Mouse (Mus musculus): ENCODE measurements at regions not wholly inside any gene's neighbourhood (a gene's known extent, or its start where the extent isn't known, plus 50 kb on each side); places are given as distances from the start of the nearest gene placed in this dataset.
"Not testable (repeated sequence)": the region's sequence is repeated elsewhere in the genome, so short reads cannot be mapped to it uniquely, and the experiment has no call there.

GRCm38 (mm10) chr10:111600251-111600620 lies 94.2 kb downstream of the Phlda1 start:
- Histone ChIP-seq H3K27me3 (ENCODE audit: control insufficient read depth, insufficient read depth, insufficient read length) (no peaks in the 10 kb centered on the region), H3K79me2 (ENCODE audit: control insufficient read depth, insufficient read depth) (no peaks in the 10 kb centered on the region), H3K4me3 (ENCODE audit: insufficient read depth, poor library complexity, severe bottlenecking) (no peak overlapping the region), H3ac (ENCODE audit: control insufficient read depth, insufficient read length, low read depth) (peak overlapping the region; percentile 20), H3K79me3 (ENCODE audit: low read depth) (no peaks in the 10 kb centered on the region), H3K36me3 (ENCODE audit: control insufficient read depth, insufficient read depth) (no peaks in the 10 kb centered on the region)
- TF ChIP-seq MYOD1 (IDR thresholded peaks at IDR 0.05; ENCODE audit: control insufficient read depth, insufficient read length, low read depth) (no peak), CTCF (IDR thresholded peaks at IDR 0.05; ENCODE audit: control insufficient read depth, insufficient read depth, insufficient read length) (no peak)

GRCm38 (mm10) chr10:111600677-111601099 lies 94.6 kb downstream of the Phlda1 start:
- Histone ChIP-seq H3K36me3 (ENCODE audit: control insufficient read depth, insufficient read depth) (no peaks in the 10 kb centered on the region), H3K4me3 (ENCODE audit: insufficient read depth, poor library complexity, severe bottlenecking) (no peak overlapping the region), H3K79me2 (ENCODE audit: control insufficient read depth, insufficient read depth) (no peaks in the 10 kb centered on the region), H3K79me3 (ENCODE audit: low read depth) (no peaks in the 10 kb centered on the region), H3K27me3 (ENCODE audit: control insufficient read depth, insufficient read depth, insufficient read length) (no peaks in the 10 kb centered on the region), H3ac (ENCODE audit: control insufficient read depth, insufficient read length, low read depth) (peak overlapping the region; percentile 4)
- peak; percentile 36 for TF ChIP-seq MYOD1 (IDR thresholded peaks at IDR 0.05; ENCODE audit: control insufficient read depth, insufficient read length, low read depth)
- no peak for TF ChIP-seq MYOG (IDR thresholded peaks at IDR 0.05; ENCODE audit: control insufficient read depth, extremely low read depth, insufficient read length)
- no peak for TF ChIP-seq USF1 (IDR thresholded peaks at IDR 0.05; ENCODE audit: low read depth)

- Histone ChIP-seq H3K79me3 (ENCODE audit: low read depth) (no peaks in the 10 kb centered on the region), H3ac (ENCODE audit: control insufficient read depth, insufficient read length, low read depth) (no peak overlapping the region), H3K27me3 (ENCODE audit: control insufficient read depth, insufficient read depth, insufficient read length) (no peaks in the 10 kb centered on the region), H3K36me3 (ENCODE audit: control insufficient read depth, insufficient read depth) (no peaks in the 10 kb centered on the region), H3K4me3 (ENCODE audit: insufficient read depth, poor library complexity, severe bottlenecking) (no peak overlapping the region), H3K79me2 (ENCODE audit: control insufficient read depth, insufficient read depth) (no peaks in the 10 kb centered on the region)
- TF ChIP-seq MYOD1 (IDR thresholded peaks at IDR 0.05; ENCODE audit: control insufficient read depth, insufficient read length, low read depth) (no peak), MYOG (IDR thresholded peaks at IDR 0.05; ENCODE audit: control insufficient read depth, extremely low read depth, insufficient read length) (no peak), CEBPB (IDR thresholded peaks at IDR 0.05; ENCODE audit: low read depth) (no peak), USF1 (IDR thresholded peaks at IDR 0.05; ENCODE audit: low read depth) (no peak), MAX (IDR thresholded peaks at IDR 0.05) (no peak), CTCF (IDR thresholded peaks at IDR 0.05; ENCODE audit: control insufficient read depth, insufficient read depth, insufficient read length) (no peak), FOSL1 (IDR thresholded peaks at IDR 0.05; ENCODE audit: insufficient read depth, low read length, poor library complexity, severe bottlenecking) (no peak)
Measured at GRCm38 (mm10) chr10:111603166-111603565, 97.1 kb downstream of the Phlda1 start.

- H3ac ChIP-seq (ENCODE audit: control insufficient read depth, insufficient read length, low read depth); H3K4me3 ChIP-seq (ENCODE audit: insufficient read depth, poor library complexity, severe bottlenecking); H3K79me2 ChIP-seq (ENCODE audit: control insufficient read depth, insufficient read depth); H3K79me3 ChIP-seq (ENCODE audit: low read depth); H3K36me3 ChIP-seq (ENCODE audit: control insufficient read depth, insufficient read depth); H3K27me3 ChIP-seq (ENCODE audit: control insufficient read depth, insufficient read depth, insufficient read length): not testable (repeated sequence)
Measured at GRCm38 (mm10) chr10:111607381-111607780, 101.3 kb downstream of the Phlda1 start.

DNA sequence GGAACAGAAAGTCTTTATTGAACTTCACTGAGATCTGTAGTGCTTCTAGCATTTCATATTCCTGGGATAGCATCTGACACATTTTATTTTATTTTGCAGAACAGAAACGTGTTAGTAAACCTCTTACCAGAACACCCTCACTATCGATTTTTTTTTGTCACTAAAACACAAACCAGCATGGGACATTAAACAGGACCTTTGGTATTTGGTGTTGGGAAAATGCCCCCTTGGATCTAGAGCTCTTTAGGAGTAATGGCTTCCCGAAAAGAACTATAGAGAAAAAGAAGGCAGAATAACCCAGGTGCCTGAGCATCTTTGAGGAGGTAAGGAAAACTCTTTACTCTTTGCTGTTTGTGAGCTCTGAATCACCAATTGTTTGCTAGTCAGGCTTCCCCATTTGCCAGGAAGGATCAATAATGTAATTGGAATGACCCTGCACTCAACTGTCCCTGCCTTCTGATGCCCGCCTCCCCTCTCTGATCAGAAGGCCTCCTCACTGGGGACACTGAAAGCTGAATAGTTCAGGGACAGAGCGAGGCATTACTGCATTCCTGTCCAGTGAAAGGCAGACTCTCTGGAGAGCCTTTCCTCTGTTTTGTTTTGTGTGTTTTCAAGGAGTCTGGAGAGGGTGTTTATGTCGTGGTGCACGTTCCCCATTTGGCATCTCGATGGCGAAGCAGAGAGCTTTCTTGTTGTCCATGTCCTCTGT lies 102.5 kb downstream of the Phlda1 start:
- Histone ChIP-seq H3K27me3 (ENCODE audit: control insufficient read depth, insufficient read depth, insufficient read length) (no peaks in the 10 kb centered on the region), H3K4me3 (ENCODE audit: insufficient read depth, poor library complexity, severe bottlenecking) (no peak overlapping the region), H3K36me3 (ENCODE audit: control insufficient read depth, insufficient read depth) (no peaks in the 10 kb centered on the region), H3ac (ENCODE audit: control insufficient read depth, insufficient read length, low read depth) (no peak overlapping the region), H3K79me2 (ENCODE audit: control insufficient read depth, insufficient read depth) (no peaks in the 10 kb centered on the region), H3K79me3 (ENCODE audit: low read depth) (no peaks in the 10 kb centered on the region)
- TF ChIP-seq CTCF (IDR thresholded peaks at IDR 0.05; ENCODE audit: control insufficient read depth, insufficient read depth, insufficient read length) = no peak
- no peak for TF ChIP-seq CEBPB (IDR thresholded peaks at IDR 0.05; ENCODE audit: low read depth)
- no peak for TF ChIP-seq USF1 (IDR thresholded peaks at IDR 0.05; ENCODE audit: low read depth)
- TF ChIP-seq MYOG (IDR thresholded peaks at IDR 0.05; ENCODE audit: control insufficient read depth, extremely low read depth, insufficient read length) = no peak
- TF ChIP-seq FOSL1 (IDR thresholded peaks at IDR 0.05; ENCODE audit: insufficient read depth, low read length, poor library complexity, severe bottlenecking) = no peak
- TF ChIP-seq MYOD1 (IDR thresholded peaks at IDR 0.05; ENCODE audit: control insufficient read depth, insufficient read length, low read depth) = no peak
- no peak for TF ChIP-seq MAX (IDR thresholded peaks at IDR 0.05)

GRCm38 (mm10) chr10:111609889-111610288 lies 103.8 kb downstream of the Phlda1 start:
- no peak overlapping the region for H3ac ChIP-seq (ENCODE audit: control insufficient read depth, insufficient read length, low read depth)
- no peaks in the 10 kb centered on the region for H3K27me3 ChIP-seq (ENCODE audit: control insufficient read depth, insufficient read depth, insufficient read length)
- no peaks in the 10 kb centered on the region for H3K79me2 ChIP-seq (ENCODE audit: control insufficient read depth, insufficient read depth)
- H3K36me3 ChIP-seq (ENCODE audit: control insufficient read depth, insufficient read depth) = no peaks in the 10 kb centered on the region
- no peak for TF ChIP-seq CEBPB (IDR thresholded peaks at IDR 0.05; ENCODE audit: low read depth)
- TF ChIP-seq USF1 (IDR thresholded peaks at IDR 0.05; ENCODE audit: low read depth) = peak; percentile 62
- H3K79me3 ChIP-seq (ENCODE audit: low read depth) = no peaks in the 10 kb centered on the region
- no peak overlapping the region for H3K4me3 ChIP-seq (ENCODE audit: insufficient read depth, poor library complexity, severe bottlenecking)

Data from C2C12 (cell line).